Mouse (Mus musculus) frontal cortex, postnatal 25 days (tissue): Measurements from ENCODE around the gene Tinf2.

Experiments
- DNase-seq, 2 experiments: peaks; one replicate each; pipeline ENCODE4 v3.0.0; 2022; ENCODE audit warnings: low spot score in 2 of 2

Tinf2 gene

GRCm38 (mm10) chr14:55681160-55682117, at the start of gene Tinf2:
TSS of gene Tinf2 (minus strand) at chr14:55681820.
- DNase-seq, result peak; percentile 86 to 94

GRCm38 (mm10) chr14:55730531-55731032, 49.0 kb upstream of the Tinf2 start:
- DNase-seq, result no peak

GRCm38 (mm10) chr14:55730116-55730515, 48.5 kb upstream of the Tinf2 start:
- DNase-seq, result no peak

GRCm38 (mm10) chr14:55727889-55728685, 46.5 kb upstream of the Tinf2 start:
- DNase-seq, result no peak

- DNase-seq, result no peak
Observed at GRCm38 (mm10) chr14:55726261-55726660, 44.6 kb upstream of the Tinf2 start.

- DNase-seq, result no peak
Observed at GRCm38 (mm10) chr14:55724411-55724871, 42.8 kb upstream of the Tinf2 start.

GRCm38 (mm10) chr14:55723433-55723832, 41.8 kb upstream of the Tinf2 start:
- no peak for DNase-seq

- no peak for DNase-seq
Observed at GRCm38 (mm10) chr14:55722438-55722945, 40.9 kb upstream of the Tinf2 start.

- peak; percentile 85 to 89 for DNase-seq
Observed at GRCm38 (mm10) chr14:55721700-55722437, 40.2 kb upstream of the Tinf2 start, which contains the start of gene Rabggta. TSS of gene Rabggta (minus strand) at chr14:55722263.

GRCm38 (mm10) chr14:55721076-55721475, 39.5 kb upstream of the Tinf2 start:
- no peak for DNase-seq

- DNase-seq, result no peak
Observed at GRCm38 (mm10) chr14:55720666-55721065, 39.0 kb upstream of the Tinf2 start.

GRCm38 (mm10) chr14:55719737-55720136, 38.1 kb upstream of the Tinf2 start:
- no peak for DNase-seq

GRCm38 (mm10) chr14:55716884-55717283, 35.3 kb upstream of the Tinf2 start:
- DNase-seq, result no peak

GRCm38 (mm10) chr14:55716271-55716670, 34.7 kb upstream of the Tinf2 start:
- no peak for DNase-seq

- DNase-seq, result no peak
Observed at GRCm38 (mm10) chr14:55714893-55715292, 33.3 kb upstream of the Tinf2 start.

- DNase-seq, result no peak
Observed at GRCm38 (mm10) chr14:55713729-55714122, 32.1 kb upstream of the Tinf2 start, which contains the start of gene Tgm1. TSS of gene Tgm1 (minus strand) at chr14:55713926.

- DNase-seq, result no peak
Observed at GRCm38 (mm10) chr14:55713007-55713728, 31.5 kb upstream of the Tinf2 start.

GRCm38 (mm10) chr14:55711786-55712185, 30.2 kb upstream of the Tinf2 start:
- DNase-seq, result no peak

- no peak for DNase-seq
Observed at GRCm38 (mm10) chr14:55709509-55709908, 27.9 kb upstream of the Tinf2 start.

GRCm38 (mm10) chr14:55707397-55707796, 25.8 kb upstream of the Tinf2 start:
- DNase-seq, result no peak
